Mouse (Mus musculus): Measurements from ENCODE around the gene Trabd2b. TPM values are rescaled to one million over a fixed set of nuclear protein-coding genes. Genes with fewer than 3 reads are reported as not detected.
A peak's percentile ranks its signal among the peaks of the same experiment; 100 is the strongest.

Gene Trabd2b
- polyA plus RNA-seq (2014; fragmentation: Nextera tagmentation; extraction: Ambion mirVana), result 1.6 and 2.0 TPM in 2 replicates

DNA sequence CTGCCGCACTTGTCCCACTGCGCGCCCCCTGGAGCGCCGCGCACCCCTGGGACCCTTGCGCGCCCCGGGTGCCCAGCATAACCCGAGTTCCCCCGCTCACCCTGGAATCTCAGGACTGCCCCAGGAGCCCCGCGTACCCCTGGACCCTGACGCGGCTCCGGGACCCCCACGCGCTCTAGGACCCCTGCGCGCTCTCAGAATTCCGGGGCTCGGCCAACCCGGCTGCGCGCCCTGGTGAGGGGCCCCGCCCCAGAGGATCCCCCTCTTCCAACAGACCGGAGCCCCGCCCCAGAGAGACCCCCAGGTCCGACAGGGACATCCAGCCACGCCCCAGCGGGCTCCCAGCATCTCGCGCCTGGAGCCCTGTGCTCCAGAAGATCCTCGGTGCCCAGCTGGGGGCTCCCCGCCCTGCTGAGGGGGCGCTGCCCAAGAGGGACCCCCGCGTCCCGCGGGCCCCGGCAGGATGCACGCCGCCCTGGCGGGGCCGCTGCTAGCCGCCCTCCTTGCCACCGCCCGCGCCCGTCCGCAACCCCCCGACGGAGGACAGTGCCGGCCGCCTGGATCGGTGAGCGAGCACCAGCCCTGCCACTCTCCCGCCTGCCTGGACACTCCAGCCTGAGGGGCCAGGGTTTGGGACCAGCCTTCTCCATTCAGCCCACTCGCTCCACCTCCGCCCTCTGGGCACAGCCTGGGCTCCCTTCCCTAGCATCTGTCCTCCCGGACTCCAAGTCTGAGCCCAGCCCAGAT lies at the start of gene Trabd2b:
Gene Trabd2b (plus strand): TSS at position 370 of the 747 bp plus-strand sequence.
- Histone ChIP-seq H3K27ac (ENCODE audit: low read depth, low read length) (peak within 1 kb of the TSS; percentile 72; the same call in 1 of the 2 replicates), H3K36me3 (ENCODE audit: control insufficient read depth, insufficient read depth, low read length) (no peaks in the 10 kb centered on the region), H3K4me1 (replicated peaks; ENCODE audit: control insufficient read depth, insufficient read depth, low read length) (peaks cover 12% of the 10 kb centered on the region; the same call in 1 of the 2 replicates), H3K9ac (ENCODE audit: low read depth, low read length) (peak within 1 kb of the TSS; percentile 72), H3K27me3 (ENCODE audit: control insufficient read depth, insufficient read depth, low read length) (peaks cover 7% of the 10 kb centered on the region), H3K4me3 (ENCODE audit: low read depth, low read length) (peak within 1 kb of the TSS; percentile 75), H3K9me3 (ENCODE audit: control insufficient read depth, low read length) (no peaks in the 10 kb centered on the region), H3K4me2 (replicated peaks; ENCODE audit: low read depth, low read length) (peak within 1 kb of the TSS; percentile 98)
- ATAC-seq (ENCODE audit: low FRiP score) (peak; percentile 65), DNase-seq (ENCODE audit: low spot score) (peak; percentile 58)
- WGBS, result under 1% methylated on average over 53 of the region's 61 CpGs

DNA sequence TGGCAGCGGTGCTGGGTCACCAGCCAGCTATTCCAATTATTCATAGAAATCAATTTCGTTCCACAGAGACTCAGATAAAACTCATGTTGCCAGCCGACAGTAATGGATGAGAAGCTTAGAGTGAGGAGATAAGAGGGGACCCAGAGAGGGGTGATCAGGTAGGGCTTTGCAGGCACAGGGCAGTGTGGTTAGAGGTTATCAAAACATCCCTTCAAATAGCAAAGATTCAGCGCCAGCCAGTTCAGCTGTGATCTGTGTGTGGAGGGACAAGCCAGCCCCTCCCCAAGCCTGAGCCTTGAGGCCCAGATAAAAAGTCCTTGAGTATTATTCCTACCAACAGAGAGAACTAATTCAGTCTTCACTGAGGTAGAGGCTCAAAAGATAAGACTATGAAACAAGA lies 49.1 kb upstream of the Trabd2b start:
- Histone ChIP-seq H3K4me3 (ENCODE audit: low read depth, low read length) (no peak overlapping the region), H3K4me2 (replicated peaks; ENCODE audit: low read depth, low read length) (no peak overlapping the region), H3K4me1 (replicated peaks; ENCODE audit: control insufficient read depth, insufficient read depth, low read length) (no peaks in the 10 kb centered on the region), H3K9ac (ENCODE audit: low read depth, low read length) (no peak overlapping the region), H3K36me3 (ENCODE audit: control insufficient read depth, insufficient read depth, low read length) (no peaks in the 10 kb centered on the region), H3K9me3 (ENCODE audit: control insufficient read depth, low read length) (no peaks in the 10 kb centered on the region), H3K27me3 (ENCODE audit: control insufficient read depth, insufficient read depth, low read length) (no peaks in the 10 kb centered on the region), H3K27ac (ENCODE audit: low read depth, low read length) (no peak overlapping the region)
- no peak for DNase-seq (ENCODE audit: low spot score)
- no peak for ATAC-seq (ENCODE audit: low FRiP score)
- WGBS, result 74% methylated on average over 4 of the region's 4 CpGs

DNA sequence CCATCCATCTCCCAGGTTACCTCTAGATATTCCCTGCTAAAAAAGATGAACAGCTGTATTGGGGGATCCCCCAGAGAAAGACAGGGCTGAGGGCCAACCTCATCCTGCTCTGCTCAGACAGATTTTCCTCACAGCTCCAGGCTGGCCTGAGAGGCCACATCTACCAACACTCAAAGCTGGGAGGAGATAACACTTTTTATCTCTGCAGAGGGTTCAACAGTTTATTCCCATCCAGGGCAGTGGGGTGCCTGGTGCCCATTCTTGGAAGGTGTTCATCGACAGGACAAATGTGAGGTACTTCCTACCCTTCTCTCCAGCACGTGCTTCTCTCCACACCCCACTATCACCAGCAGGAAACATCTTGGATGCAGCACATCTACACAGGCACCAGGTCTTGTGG lies 47.6 kb upstream of the Trabd2b start:
- H3K36me3 ChIP-seq (ENCODE audit: control insufficient read depth, insufficient read depth, low read length), result no peaks in the 10 kb centered on the region
- no peaks in the 10 kb centered on the region for H3K27me3 ChIP-seq (ENCODE audit: control insufficient read depth, insufficient read depth, low read length)
- no peak overlapping the region for H3K4me3 ChIP-seq (ENCODE audit: low read depth, low read length)
- H3K4me2 ChIP-seq (replicated peaks; ENCODE audit: low read depth, low read length), result no peak overlapping the region
- DNase-seq (ENCODE audit: low spot score), result no peak
- no peak for ATAC-seq (ENCODE audit: low FRiP score)
- WGBS, result 75% methylated on average over 2 of the region's 2 CpGs
- no peaks in the 10 kb centered on the region for H3K9me3 ChIP-seq (ENCODE audit: control insufficient read depth, low read length)
- no peaks in the 10 kb centered on the region for H3K4me1 ChIP-seq (replicated peaks; ENCODE audit: control insufficient read depth, insufficient read depth, low read length)
- H3K27ac ChIP-seq (ENCODE audit: low read depth, low read length), result no peak overlapping the region
- H3K9ac ChIP-seq (ENCODE audit: low read depth, low read length), result no peak overlapping the region

DNA sequence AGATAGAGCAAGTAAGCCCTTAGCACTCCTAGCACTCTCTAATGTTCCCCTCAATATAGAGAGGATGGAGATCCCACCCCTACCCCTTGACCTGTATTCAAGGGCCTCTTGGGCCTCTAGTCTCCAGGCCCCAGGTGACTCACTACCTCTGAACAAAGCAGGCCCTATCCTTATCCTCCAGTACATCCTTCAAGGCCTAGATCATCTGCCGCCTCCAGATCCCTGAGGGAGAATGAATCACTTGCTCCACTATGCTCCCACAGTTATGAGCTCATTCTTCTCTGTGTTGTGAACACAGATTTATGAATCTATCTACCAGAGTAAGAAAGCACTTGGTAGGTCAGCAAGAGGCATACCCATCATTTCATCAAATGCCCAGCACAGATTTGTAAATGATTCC lies 46.7 kb upstream of the Trabd2b start:
- Histone ChIP-seq H3K4me3 (ENCODE audit: low read depth, low read length) (no peak overlapping the region), H3K36me3 (ENCODE audit: control insufficient read depth, insufficient read depth, low read length) (no peaks in the 10 kb centered on the region), H3K9ac (ENCODE audit: low read depth, low read length) (no peak overlapping the region), H3K27ac (ENCODE audit: low read depth, low read length) (no peak overlapping the region), H3K9me3 (ENCODE audit: control insufficient read depth, low read length) (no peaks in the 10 kb centered on the region), H3K4me2 (replicated peaks; ENCODE audit: low read depth, low read length) (no peak overlapping the region), H3K4me1 (replicated peaks; ENCODE audit: control insufficient read depth, insufficient read depth, low read length) (no peaks in the 10 kb centered on the region), H3K27me3 (ENCODE audit: control insufficient read depth, insufficient read depth, low read length) (no peaks in the 10 kb centered on the region)
- WGBS, result 93% methylated on average over 1 of the region's 1 CpGs
- ATAC-seq (ENCODE audit: low FRiP score) (no peak), DNase-seq (ENCODE audit: low spot score) (no peak)

DNA sequence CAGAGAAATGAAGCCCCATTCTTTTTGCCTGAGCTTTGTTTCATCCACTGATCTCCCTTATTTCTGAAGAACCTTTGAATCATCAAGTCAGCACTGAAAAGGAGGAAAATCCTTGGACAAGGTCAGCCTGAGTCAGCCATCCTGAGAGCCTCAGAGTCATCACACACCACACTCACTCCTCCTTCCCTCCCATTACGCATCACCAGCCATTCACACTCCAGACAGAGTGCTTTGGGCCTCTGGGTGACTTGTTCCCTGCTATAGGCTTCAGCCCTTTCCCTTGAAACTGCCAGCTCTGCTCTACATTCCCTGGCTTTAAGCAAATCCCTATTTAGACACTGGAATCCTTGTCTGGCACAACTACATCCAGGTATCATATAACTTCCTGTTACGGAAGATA lies 45.2 kb upstream of the Trabd2b start:
- H3K4me2 ChIP-seq (replicated peaks; ENCODE audit: low read depth, low read length), result no peak overlapping the region
- DNase-seq (ENCODE audit: low spot score), result no peak
- H3K4me3 ChIP-seq (ENCODE audit: low read depth, low read length), result no peak overlapping the region
- no peaks in the 10 kb centered on the region for H3K36me3 ChIP-seq (ENCODE audit: control insufficient read depth, insufficient read depth, low read length)
- H3K9me3 ChIP-seq (ENCODE audit: control insufficient read depth, low read length), result no peaks in the 10 kb centered on the region
- no peak overlapping the region for H3K27ac ChIP-seq (ENCODE audit: low read depth, low read length)
- no peak overlapping the region for H3K9ac ChIP-seq (ENCODE audit: low read depth, low read length)
- no peaks in the 10 kb centered on the region for H3K27me3 ChIP-seq (ENCODE audit: control insufficient read depth, insufficient read depth, low read length)
- no peaks in the 10 kb centered on the region for H3K4me1 ChIP-seq (replicated peaks; ENCODE audit: control insufficient read depth, insufficient read depth, low read length)
- ATAC-seq (ENCODE audit: low FRiP score), result no peak
- WGBS, result 81% methylated on average over 2 of the region's 2 CpGs

DNA sequence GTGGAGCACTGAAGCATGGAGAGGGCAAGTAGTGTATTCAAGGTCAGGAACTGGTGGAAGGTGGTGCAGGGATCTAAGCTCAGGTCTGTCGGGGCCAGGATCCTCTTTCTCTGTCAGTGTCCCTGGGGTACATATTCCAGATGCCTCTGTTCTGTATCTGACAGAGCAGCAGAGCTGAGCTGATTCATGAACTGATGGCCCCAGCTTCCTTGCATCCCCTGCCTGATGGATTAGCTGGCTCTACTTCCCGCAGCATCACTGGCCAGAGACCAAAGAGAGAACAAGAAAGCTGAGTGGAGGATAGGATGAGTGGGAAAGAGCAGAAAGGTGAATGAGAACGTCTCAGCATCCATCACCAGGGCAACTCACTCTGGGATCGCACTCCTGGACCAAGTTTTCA lies 41.5 kb upstream of the Trabd2b start:
- no peak for ATAC-seq (ENCODE audit: low FRiP score)
- Histone ChIP-seq H3K4me3 (ENCODE audit: low read depth, low read length) (no peak overlapping the region), H3K4me1 (replicated peaks; ENCODE audit: control insufficient read depth, insufficient read depth, low read length) (no peaks in the 10 kb centered on the region), H3K9ac (ENCODE audit: low read depth, low read length) (no peak overlapping the region), H3K27ac (ENCODE audit: low read depth, low read length) (no peak overlapping the region), H3K27me3 (ENCODE audit: control insufficient read depth, insufficient read depth, low read length) (no peaks in the 10 kb centered on the region), H3K9me3 (ENCODE audit: control insufficient read depth, low read length) (no peaks in the 10 kb centered on the region), H3K4me2 (replicated peaks; ENCODE audit: low read depth, low read length) (no peak overlapping the region), H3K36me3 (ENCODE audit: control insufficient read depth, insufficient read depth, low read length) (no peaks in the 10 kb centered on the region)
- 77% methylated on average over 4 of the region's 4 CpGs for WGBS
- no peak for DNase-seq (ENCODE audit: low spot score)

DNA sequence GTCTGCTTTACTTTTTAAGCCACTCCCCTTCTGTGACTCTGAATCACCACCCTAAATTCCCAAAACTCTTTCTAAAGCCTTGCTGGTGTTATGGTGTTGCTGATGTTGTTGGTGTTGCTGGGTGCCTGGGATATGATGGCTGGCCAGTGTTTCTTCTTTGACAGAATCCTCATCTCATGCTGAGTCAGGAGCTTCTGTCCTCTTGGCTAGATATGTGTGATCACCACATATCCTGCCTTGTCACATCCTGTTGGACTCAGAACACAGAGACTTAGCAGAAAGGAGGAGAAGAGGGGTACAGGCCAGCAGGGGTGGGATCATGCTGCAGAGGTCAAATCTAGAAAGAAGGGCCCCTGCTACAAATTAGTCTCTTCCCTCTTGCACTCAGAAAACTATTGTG lies 40.9 kb upstream of the Trabd2b start:
- no peaks in the 10 kb centered on the region for H3K36me3 ChIP-seq (ENCODE audit: control insufficient read depth, insufficient read depth, low read length)
- no peak for DNase-seq (ENCODE audit: low spot score)
- no peak overlapping the region for H3K27ac ChIP-seq (ENCODE audit: low read depth, low read length)
- no peak overlapping the region for H3K9ac ChIP-seq (ENCODE audit: low read depth, low read length)
- H3K27me3 ChIP-seq (ENCODE audit: control insufficient read depth, insufficient read depth, low read length), result no peaks in the 10 kb centered on the region
- H3K4me1 ChIP-seq (replicated peaks; ENCODE audit: control insufficient read depth, insufficient read depth, low read length), result no peaks in the 10 kb centered on the region
- H3K4me3 ChIP-seq (ENCODE audit: low read depth, low read length), result no peak overlapping the region
- no peak for ATAC-seq (ENCODE audit: low FRiP score)
- H3K4me2 ChIP-seq (replicated peaks; ENCODE audit: low read depth, low read length), result no peak overlapping the region
- H3K9me3 ChIP-seq (ENCODE audit: control insufficient read depth, low read length), result no peaks in the 10 kb centered on the region

DNA sequence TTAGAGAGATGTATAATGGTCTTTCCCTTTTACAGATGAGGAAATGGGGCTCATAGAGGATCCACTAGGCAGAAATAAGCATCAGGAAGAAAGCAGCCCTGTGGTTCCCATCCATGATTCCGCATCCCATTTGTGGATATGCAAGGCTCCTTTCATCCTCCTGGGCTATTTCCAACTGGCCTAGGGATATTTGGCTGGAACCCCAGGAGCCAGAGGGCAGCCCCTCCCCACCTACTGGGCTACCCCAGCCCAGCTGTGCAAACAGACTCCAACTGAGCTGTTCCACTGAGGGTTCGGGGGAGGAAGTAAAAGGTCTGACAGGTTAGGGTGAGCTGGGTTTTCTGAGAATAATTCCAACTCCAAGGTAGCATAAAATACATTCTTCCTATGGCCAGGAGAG lies 39.5 kb upstream of the Trabd2b start:
- ATAC-seq (ENCODE audit: low FRiP score), result no peak
- DNase-seq (ENCODE audit: low spot score), result no peak
- H3K27me3 ChIP-seq (ENCODE audit: control insufficient read depth, insufficient read depth, low read length), result no peaks in the 10 kb centered on the region
- 55% methylated on average over 2 of the region's 2 CpGs for WGBS
- no peak overlapping the region for H3K9ac ChIP-seq (ENCODE audit: low read depth, low read length)
- H3K4me3 ChIP-seq (ENCODE audit: low read depth, low read length), result no peak overlapping the region
- H3K27ac ChIP-seq (ENCODE audit: low read depth, low read length), result no peak overlapping the region
- no peaks in the 10 kb centered on the region for H3K9me3 ChIP-seq (ENCODE audit: control insufficient read depth, low read length)
- no peaks in the 10 kb centered on the region for H3K36me3 ChIP-seq (ENCODE audit: control insufficient read depth, insufficient read depth, low read length)
- no peak overlapping the region for H3K4me2 ChIP-seq (replicated peaks; ENCODE audit: low read depth, low read length)
- no peaks in the 10 kb centered on the region for H3K4me1 ChIP-seq (replicated peaks; ENCODE audit: control insufficient read depth, insufficient read depth, low read length)

DNA sequence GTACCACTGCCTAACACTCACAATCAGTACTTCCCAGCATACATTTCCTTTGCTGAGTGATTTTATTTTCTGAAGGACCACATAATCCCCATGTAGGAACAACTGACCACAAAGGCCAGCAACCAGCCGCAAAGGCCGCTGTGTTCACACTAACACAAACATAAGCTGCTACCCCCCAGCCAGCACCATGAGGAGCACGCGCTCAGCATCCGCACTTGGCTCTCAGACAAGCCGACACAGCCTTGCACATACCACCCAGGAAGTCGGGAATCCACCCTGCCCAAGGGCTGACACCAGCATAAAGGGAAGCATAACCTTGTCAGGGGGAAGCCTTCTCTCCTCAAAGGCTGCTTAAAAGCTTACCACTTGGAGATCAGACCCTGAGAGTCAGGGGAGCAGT lies 38.7 kb upstream of the Trabd2b start:
- ATAC-seq (ENCODE audit: low FRiP score) (no peak), DNase-seq (ENCODE audit: low spot score) (no peak)
- Histone ChIP-seq H3K4me3 (ENCODE audit: low read depth, low read length) (no peak overlapping the region), H3K9ac (ENCODE audit: low read depth, low read length) (no peak overlapping the region), H3K27ac (ENCODE audit: low read depth, low read length) (no peak overlapping the region), H3K4me2 (replicated peaks; ENCODE audit: low read depth, low read length) (no peak overlapping the region), H3K4me1 (replicated peaks; ENCODE audit: control insufficient read depth, insufficient read depth, low read length) (no peaks in the 10 kb centered on the region), H3K9me3 (ENCODE audit: control insufficient read depth, low read length) (no peaks in the 10 kb centered on the region), H3K27me3 (ENCODE audit: control insufficient read depth, insufficient read depth, low read length) (no peaks in the 10 kb centered on the region), H3K36me3 (ENCODE audit: control insufficient read depth, insufficient read depth, low read length) (no peaks in the 10 kb centered on the region)
- 44% methylated on average over 7 of the region's 7 CpGs for WGBS
